Mouse (Mus musculus) kidney, adult 2 months (tissue): ENCODE data around the gene Psmc3. TPM values are rescaled to one million over a fixed set of nuclear protein-coding genes. Genes with fewer than 3 reads are reported as not detected.

ENCODE experiments used
- DNase-seq: peaks from one replicate; pipeline ENCODE4 v3.0.0; 2021
- H3K27ac ChIP-seq: fragments of 200-500 bp; 2 replicates; pipeline ENCODE4 v1.5.1; 2012; ENCODE audit warnings: low read depth, low read length, control low read depth, inconsistent platforms; ENCODE audit not compliant: insufficient read depth
- H3K27me3 ChIP-seq: fragments of 200-500 bp; replicated peaks from 2 replicates; pipeline ENCODE4 v1.6.1; 2012; ENCODE audit warnings: mild to moderate bottlenecking, moderate library complexity, low read length, inconsistent platforms; ENCODE audit not compliant: control insufficient read depth, insufficient read depth
- H3K36me3 ChIP-seq: fragments of 200-500 bp; 2 replicates; pipeline ENCODE4 v1.6.1; 2012; ENCODE audit warnings: mild to moderate bottlenecking, moderate library complexity, low read length, inconsistent platforms; ENCODE audit not compliant: control insufficient read depth, insufficient read depth
- H3K4me1 ChIP-seq: fragments of 200-500 bp; 2 replicates; pipeline ENCODE4 v1.6.1; 2011; ENCODE audit warnings: low read length; ENCODE audit not compliant: control insufficient read depth, insufficient read depth
- H3K4me3 ChIP-seq: fragments of 200-500 bp; 2 replicates; pipeline ENCODE4 v1.5.1; 2011; ENCODE audit warnings: mild to moderate bottlenecking, low read depth, low read length, control low read depth; ENCODE audit not compliant: insufficient read depth
- CTCF ChIP-seq: fragments of 200-500 bp; conservative IDR thresholded peaks from 2 replicates; pipeline ENCODE4 v1.5.1; 2011; ENCODE audit warnings: low read depth, mild to moderate bottlenecking, control low read depth, low read length, moderate library complexity, mixed read lengths; ENCODE audit not compliant: insufficient read depth, insufficient read length
- POLR2A ChIP-seq: fragments of 200-500 bp; IDR thresholded peaks from one replicate; pipeline ENCODE4 v1.6.1; 2011; ENCODE audit warnings: low read depth, low read length, control low read depth
- WGBS: fragments of 180-500 bp; shearing (Covaris S2); methylation state at CpG from one replicate; pipeline ENCODE4 v1.1.7; 2018; 5-methylcytosine and 5-hydroxymethylcytosine counted together
- polyA plus RNA-seq: library from polyadenylated mRNA; depleted of rRNA; stranded (reverse); fragments of >200 nt; gene quantifications from 2 replicates; pipeline ENCODE4 v1.2.3, GENCODE M21; 2012

The Psmc3 gene
- polyA plus RNA-seq, 1 experiment, result 127 TPM

DNA sequence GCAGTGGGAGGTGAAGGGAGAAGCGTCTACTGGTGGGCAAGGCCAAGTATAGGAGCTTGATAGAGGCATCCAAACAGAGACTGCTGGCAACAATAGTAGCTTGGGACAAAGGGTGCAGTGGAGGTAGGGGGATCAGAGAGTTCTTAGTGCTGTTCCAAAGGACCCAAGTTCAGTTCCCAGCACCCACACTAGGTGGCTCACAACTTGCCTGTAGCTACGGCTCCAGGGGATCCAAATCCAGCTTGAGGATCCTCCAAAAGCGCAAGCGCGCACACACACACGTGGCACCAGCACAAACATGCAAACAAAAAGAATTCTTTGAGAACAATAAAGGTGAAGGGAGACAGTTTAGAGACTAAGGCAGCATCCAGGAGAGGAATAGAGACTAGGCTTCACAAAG lies 10.4 kb downstream of the Psmc3 start:
- 87% methylated on average over 6 of the region's 6 CpGs for WGBS
- no peak overlapping the region for H3K4me3 ChIP-seq
- H3K4me1 ChIP-seq, result no peaks in the 10 kb centered on the region
- DNase-seq, result no peak
- H3K27ac ChIP-seq, result no peak overlapping the region
- TF ChIP-seq POLR2A, result no peak
- TF ChIP-seq CTCF, result no peak
- no peaks in the 10 kb centered on the region for H3K36me3 ChIP-seq
- no peaks in the 10 kb centered on the region for H3K27me3 ChIP-seq

DNA sequence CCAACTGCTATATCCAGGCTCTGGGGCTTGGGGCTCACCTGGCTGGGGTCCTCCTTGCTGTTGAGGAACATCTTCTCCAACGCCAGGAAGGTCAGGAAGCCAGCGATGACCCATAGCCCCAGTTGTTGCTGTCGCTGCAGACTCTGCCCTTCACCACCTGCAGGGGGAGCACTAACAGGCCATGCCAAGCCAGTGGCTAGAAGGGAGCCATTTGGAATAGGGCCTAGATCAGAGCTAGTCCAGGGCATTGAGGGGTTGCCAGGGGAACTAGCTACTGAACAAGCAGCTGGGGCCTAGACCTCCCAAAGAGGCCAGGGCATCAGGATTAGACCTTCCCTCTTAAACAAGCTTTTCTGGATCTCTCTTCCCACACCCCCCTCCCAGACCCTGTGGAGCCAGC lies 11.7 kb downstream of the Psmc3 start:
- Histone ChIP-seq H3K4me1 (no peaks in the 10 kb centered on the region; the same call in 1 of the 2 replicates), H3K36me3 (no peaks in the 10 kb centered on the region), H3K27ac (no peak overlapping the region), H3K4me3 (no peak overlapping the region), H3K27me3 (no peaks in the 10 kb centered on the region)
- TF ChIP-seq CTCF, result peak; percentile 81
- no peak for TF ChIP-seq POLR2A
- peak; percentile 66 for DNase-seq
- whole genome bisulfite sequencing, result 25% methylated on average over 3 of the region's 3 CpGs

DNA sequence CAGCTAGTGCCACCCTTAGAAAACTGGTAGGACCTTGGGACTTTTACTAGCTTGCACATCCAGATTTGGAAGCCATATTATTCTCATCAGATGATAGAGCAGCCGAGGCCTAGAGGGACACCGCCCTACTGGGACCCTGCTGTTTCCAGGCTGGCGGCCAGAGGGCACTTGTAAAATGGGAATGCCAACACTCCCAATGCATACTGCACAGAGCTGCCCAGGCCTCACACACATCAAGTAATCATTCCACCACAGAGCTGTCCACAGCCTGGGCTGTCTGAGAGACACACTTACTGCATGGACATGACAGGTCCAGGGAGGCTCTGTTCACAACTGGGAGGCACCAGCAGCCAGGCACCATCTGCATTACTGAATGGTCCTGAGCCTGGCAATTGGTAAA lies 12.6 kb downstream of the Psmc3 start:
- H3K4me3 ChIP-seq, result no peak overlapping the region
- no peaks in the 10 kb centered on the region for H3K27me3 ChIP-seq
- WGBS, result 84% methylated on average over 3 of the region's 3 CpGs
- no peaks in the 10 kb centered on the region for H3K36me3 ChIP-seq
- DNase-seq, result no peak
- H3K27ac ChIP-seq, result no peak overlapping the region
- peaks cover 7% of the 10 kb centered on the region; the same call in 1 of the 2 replicates for H3K4me1 ChIP-seq
- TF ChIP-seq CTCF (no peak), POLR2A (no peak)

DNA sequence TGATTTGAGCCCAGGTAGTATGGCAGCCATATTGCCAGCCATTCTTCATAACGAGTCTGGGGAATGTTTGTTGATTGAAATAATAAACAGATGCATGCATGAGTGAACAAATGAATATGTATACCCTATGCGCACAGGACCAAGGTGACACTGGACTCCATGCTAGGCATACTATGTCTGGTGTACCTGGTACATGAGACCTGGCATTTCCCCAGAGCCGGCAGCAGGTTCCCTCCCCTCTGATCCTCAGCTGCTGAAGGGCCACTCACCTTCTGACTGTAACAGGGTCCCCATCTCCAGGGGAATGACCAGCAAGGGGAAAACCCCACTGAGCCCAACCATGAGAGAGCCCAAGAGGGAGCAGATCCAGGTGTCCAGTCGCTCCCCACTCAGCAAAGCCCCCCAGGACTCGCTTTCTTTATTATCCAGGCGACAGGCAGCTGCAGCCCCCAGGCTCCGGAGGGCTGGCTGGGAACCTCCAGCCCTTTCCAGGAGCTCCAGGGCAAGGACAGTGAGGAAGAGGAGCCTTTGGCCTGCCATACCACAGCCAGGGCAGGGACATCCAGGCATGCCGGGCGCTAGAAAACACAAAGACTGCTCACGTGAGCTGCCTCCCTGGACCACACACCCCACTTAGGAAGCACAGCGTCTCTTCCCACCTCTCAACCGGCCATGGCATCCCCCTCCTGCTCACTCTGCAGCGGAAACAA lies 14.5 kb downstream of the Psmc3 start:
- Histone ChIP-seq H3K4me1 (peaks cover 7% of the 10 kb centered on the region; the same call in 1 of the 2 replicates), H3K27ac (peak overlapping the region; percentile 1), H3K4me3 (peak overlapping the region; percentile 84), H3K36me3 (no peaks in the 10 kb centered on the region), H3K27me3 (no peaks in the 10 kb centered on the region)
- DNase-seq, result peak; percentile 42
- TF ChIP-seq CTCF (no peak), POLR2A (no peak)
- WGBS, result 55% methylated on average over 13 of the region's 13 CpGs

DNA sequence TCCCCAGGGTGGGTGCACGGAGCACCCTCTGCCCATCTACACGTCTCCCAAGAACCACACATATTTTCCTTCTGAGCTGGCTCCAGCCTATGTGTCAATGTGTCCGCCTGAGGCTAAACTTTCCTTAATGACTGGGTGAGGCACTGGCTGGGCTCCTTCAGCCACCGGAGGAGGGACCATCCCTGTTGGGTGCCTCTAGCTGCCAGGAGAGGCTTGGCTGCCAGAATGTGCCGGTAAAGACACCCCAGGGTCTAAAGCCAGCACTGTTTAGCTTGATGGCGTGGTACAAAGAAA lies 15.0 kb downstream of the Psmc3 start:
- H3K4me1 ChIP-seq, result peaks cover 7% of the 10 kb centered on the region; the same call in 1 of the 2 replicates
- no peak for TF ChIP-seq POLR2A
- no peak for TF ChIP-seq CTCF
- 49% methylated on average over 6 of the region's 6 CpGs for WGBS
- H3K27ac ChIP-seq, result peak overlapping the region; percentile 1
- H3K4me3 ChIP-seq, result peak overlapping the region; percentile 84
- H3K27me3 ChIP-seq, result no peaks in the 10 kb centered on the region
- H3K36me3 ChIP-seq, result no peaks in the 10 kb centered on the region
- DNase-seq, result no peak

DNA sequence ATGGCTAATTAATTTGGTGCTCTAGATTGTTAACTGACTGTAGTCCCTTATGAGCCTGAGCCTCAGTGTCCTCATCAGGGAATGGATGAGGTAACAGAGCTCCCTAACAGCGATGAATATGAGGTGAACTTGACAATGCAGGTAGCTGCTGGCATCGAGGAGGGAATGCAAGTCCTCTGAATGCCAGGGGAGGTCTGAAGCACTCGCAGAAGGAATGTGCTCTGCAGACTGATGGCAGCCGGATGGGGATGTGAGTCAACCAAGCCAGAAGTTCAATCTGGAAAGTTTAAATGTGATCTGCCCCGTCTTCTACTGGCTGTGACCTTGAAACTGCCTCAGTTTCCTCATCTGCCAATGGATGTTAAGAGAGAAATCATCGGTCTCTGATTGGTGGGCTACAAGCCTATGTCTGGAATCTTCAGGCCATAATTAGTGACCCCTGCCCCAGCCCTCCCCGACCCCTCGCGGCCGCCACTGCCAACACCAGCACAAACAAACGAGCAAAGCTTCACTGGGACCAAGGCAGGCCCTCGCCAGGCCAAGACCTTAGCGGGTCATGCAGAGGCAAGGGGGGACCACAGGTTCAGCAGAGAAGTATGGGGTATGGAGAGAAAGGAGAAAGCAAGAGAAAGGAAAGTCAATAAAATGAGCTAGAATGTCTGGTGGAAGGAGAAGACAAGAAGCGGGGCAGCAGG lies 15.6 kb downstream of the Psmc3 start:
- no peaks in the 10 kb centered on the region for H3K27me3 ChIP-seq
- H3K36me3 ChIP-seq, result no peaks in the 10 kb centered on the region
- H3K4me3 ChIP-seq, result peak overlapping the region; percentile 84
- peak overlapping the region; percentile 67 for H3K27ac ChIP-seq
- TF ChIP-seq POLR2A (no peak), CTCF (no peak)
- WGBS, result 3% methylated on average over 14 of the region's 14 CpGs
- peak; percentile 43 for DNase-seq
- H3K4me1 ChIP-seq, result peaks cover 7% of the 10 kb centered on the region; the same call in 1 of the 2 replicates

DNA sequence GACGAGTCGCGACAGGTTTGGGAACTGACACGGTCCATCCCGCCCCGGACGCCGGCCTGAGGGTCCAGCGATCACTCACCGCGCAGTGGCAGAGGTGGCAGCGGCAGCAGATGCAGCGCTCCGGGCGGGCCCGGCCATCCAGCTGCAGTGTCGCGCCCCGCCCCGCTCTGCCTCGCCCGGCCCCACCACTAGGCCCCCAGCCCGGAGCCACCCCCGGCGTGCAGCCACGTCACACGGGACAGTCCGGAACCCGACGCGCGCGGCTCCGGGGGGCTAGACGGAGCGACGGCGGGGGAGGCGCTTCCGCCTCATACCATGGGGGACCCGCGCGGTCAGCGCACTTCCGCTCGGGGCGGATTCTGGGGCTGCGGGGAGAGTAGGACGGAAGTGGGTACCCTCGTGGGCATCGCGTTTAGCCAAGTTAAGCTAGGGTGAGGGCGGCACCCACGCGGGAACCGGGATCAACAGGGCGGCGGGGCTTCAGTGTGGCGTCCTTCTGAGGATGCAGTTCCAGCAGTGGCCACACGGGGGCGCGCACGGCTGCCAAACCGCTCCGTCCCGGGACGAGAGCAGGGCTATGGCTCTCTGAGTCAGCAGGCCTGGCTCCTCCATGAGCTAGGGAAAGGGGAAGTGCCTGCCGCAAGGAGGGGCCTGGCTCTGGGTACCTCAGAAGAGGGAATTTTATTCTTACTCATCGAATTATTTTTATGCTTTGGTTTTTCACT lies 16.4 kb downstream of the Psmc3 start, which contains the start of gene Slc39a13:
Gene Slc39a13 (minus strand): TSS at position 342 of the 725 bp plus-strand sequence.
- TF ChIP-seq POLR2A, result peak; percentile 15
- peak; percentile 94 for TF ChIP-seq CTCF
- Histone ChIP-seq H3K36me3 (no peaks in the 10 kb centered on the region), H3K4me1 (peaks cover 7% of the 10 kb centered on the region; the same call in 1 of the 2 replicates)

More for the DNA sequence above, 16.4 kb downstream of the Psmc3 start, which contains the start of gene Slc39a13:
- H3K4me3 ChIP-seq, result peak within 1 kb of the TSS; percentile 84
- under 1% methylated on average over 69 of the region's 69 CpGs for WGBS
- no peaks in the 10 kb centered on the region for H3K27me3 ChIP-seq
- DNase-seq, result peak; percentile 97
- peak within 1 kb of the TSS; percentile 83 for H3K27ac ChIP-seq
